Mouse (Mus musculus): ENCODE results near the gene Gm10563. TPM values are rescaled to one million over a fixed set of nuclear protein-coding genes. Genes with fewer than 3 reads are reported as not detected.

Gm10563 gene
- polyA plus RNA-seq, 1 experiment, result not detected

DNA sequence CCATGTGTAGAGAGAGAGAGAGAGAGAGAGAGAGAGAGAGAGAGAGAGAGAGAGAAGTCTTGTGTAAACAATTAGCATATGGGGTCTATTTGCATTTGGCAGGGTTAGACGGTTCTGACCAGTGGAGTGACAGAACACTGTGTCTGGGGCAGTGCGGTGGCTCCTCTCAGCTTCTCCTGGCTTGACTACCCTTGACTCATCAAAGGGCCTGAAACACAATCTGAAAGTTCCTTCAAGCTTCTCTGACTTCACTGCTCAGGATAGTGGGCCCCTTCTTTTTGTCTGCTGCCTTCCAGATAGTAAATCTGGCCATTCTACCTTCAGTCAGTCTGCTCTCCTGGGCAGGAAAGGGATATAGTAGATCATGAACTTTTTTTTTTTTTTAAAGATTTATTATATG is 38.4 kb downstream of the Gm10563 start:
- Histone ChIP-seq H3K27ac (ENCODE audit: control insufficient read depth, insufficient read depth, low read depth, low read length, poor library complexity) (no peak overlapping the region), H3K4me3 (replicated peaks; ENCODE audit: control insufficient read depth, low read depth, low read length) (no peak overlapping the region), H3K4me1 (ENCODE audit: control insufficient read depth, insufficient read depth, low read length) (0 out of 2 replicates have a peak, but pooled peaks cover 2% of the 10 kb centered on the region)
- no peak for TF ChIP-seq POLR2A (IDR thresholded peaks at IDR 0.05; ENCODE audit: borderline replicate concordance, control insufficient read depth, low read depth, low read length)
- WGBS, result 88% methylated on average over 2 of the region's 2 CpGs

DNA sequence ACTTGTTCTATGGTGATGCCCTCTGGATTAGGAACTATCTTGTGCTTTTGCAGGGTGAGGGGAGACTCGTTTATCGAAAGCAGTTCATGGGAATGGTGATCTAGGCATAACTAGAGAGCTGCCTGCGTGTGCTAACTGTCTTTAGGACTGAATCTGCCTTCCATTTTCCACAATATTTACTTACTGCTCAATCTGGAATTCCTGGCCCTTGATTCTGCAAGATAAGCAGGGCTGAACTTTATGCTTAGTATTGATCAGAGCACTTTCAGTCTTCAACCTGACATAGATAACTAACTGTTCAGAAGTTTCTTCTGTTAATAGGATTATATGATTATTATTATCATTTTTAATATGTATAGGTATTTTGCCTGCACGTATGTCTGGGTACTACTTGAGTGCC is 40.1 kb downstream of the Gm10563 start:
- TF ChIP-seq CTCF (IDR thresholded peaks at IDR 0.05; ENCODE audit: control insufficient read depth, insufficient read depth, low read length) (no peak), POLR2A (IDR thresholded peaks at IDR 0.05; ENCODE audit: borderline replicate concordance, control insufficient read depth, low read depth, low read length) (no peak)
- no peak overlapping the region for H3K27ac ChIP-seq (ENCODE audit: control insufficient read depth, insufficient read depth, low read depth, low read length, poor library complexity)
- 89% methylated on average over 4 of the region's 4 CpGs for WGBS
- H3K4me1 ChIP-seq (ENCODE audit: control insufficient read depth, insufficient read depth, low read length), result no peaks in the 10 kb centered on the region
- H3K4me3 ChIP-seq (replicated peaks; ENCODE audit: control insufficient read depth, low read depth, low read length), result no peak overlapping the region

DNA sequence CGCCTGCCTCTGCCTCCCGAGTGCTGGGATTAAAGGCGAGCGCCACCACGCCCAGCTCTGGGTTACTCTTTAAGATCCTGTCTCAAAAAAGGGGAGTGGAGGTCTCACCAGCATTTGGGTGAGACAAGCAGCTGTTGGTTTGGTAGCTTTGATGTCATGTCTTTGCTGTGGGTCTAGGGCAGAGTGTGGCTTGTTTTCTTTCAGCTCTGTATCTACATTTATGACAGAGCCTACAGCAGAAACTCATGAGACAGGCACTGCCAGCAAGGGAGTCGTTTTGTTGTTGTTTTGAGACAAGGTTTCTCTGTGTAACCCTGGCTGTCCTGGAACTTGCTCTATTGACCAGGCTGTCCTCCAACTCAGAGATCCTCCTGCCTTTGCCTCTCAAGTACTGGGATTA is 41.4 kb downstream of the Gm10563 start:
- Histone ChIP-seq H3K4me3 (replicated peaks; ENCODE audit: control insufficient read depth, low read depth, low read length) (no peak overlapping the region), H3K27ac (ENCODE audit: control insufficient read depth, insufficient read depth, low read depth, low read length, poor library complexity) (no peak overlapping the region), H3K4me1 (ENCODE audit: control insufficient read depth, insufficient read depth, low read length) (no peaks in the 10 kb centered on the region; the same call in 1 of the 2 replicates)
- 87% methylated on average over 6 of the region's 6 CpGs for WGBS
- TF ChIP-seq POLR2A (IDR thresholded peaks at IDR 0.05; ENCODE audit: borderline replicate concordance, control insufficient read depth, low read depth, low read length) (no peak), CTCF (IDR thresholded peaks at IDR 0.05; ENCODE audit: control insufficient read depth, insufficient read depth, low read length) (no peak)

DNA sequence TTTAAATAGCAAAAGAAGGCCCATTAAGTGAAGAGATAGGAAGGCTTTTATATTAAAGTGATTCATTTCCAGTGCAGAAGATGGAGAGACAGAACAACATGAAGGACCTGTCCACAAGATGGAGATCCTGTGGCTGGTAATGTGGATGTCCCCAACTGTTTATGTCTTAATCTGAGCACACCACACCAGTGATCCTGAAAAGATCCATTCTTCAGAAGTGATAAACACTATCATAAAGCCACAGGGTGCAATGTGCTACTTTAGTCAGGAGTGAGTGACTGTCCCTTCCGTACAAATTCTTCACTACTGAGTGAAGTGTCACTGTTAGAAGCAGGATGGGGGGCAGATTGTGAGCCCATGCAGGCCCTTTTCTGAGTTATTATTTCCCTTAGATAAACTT is 42.5 kb downstream of the Gm10563 start:
- Histone ChIP-seq H3K27ac (ENCODE audit: control insufficient read depth, insufficient read depth, low read depth, low read length, poor library complexity) (no peak overlapping the region), H3K4me3 (replicated peaks; ENCODE audit: control insufficient read depth, low read depth, low read length) (peak overlapping the region; percentile 40), H3K4me1 (ENCODE audit: control insufficient read depth, insufficient read depth, low read length) (no peaks in the 10 kb centered on the region; the same call in 1 of the 2 replicates)
- TF ChIP-seq POLR2A (IDR thresholded peaks at IDR 0.05; ENCODE audit: borderline replicate concordance, control insufficient read depth, low read depth, low read length) (no peak), CTCF (IDR thresholded peaks at IDR 0.05; ENCODE audit: control insufficient read depth, insufficient read depth, low read length) (no peak)
- WGBS, result 60% methylated on average over 1 of the region's 1 CpGs

DNA sequence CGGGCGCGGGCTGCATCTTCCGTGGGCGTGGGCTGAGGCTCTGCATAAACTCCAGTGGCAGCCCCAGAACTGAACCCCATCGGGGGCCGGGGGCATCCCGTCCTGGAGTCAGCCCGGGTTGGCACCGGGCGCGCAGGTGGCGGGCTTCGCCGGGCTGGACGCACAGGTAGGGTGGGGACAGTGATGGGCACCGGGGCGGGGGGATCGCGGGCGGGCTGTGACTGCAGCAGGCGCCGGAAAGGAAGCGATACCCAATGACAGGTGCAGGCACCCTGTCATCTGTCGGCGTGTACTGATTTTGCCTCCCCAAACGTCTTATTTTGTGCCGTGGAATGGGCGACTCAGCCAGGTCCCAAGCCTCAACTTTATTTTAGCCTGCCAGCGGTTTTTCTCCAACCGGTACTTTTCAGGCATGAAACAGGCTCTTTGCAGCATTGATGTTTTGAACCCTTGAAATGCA is 43.2 kb downstream of the Gm10563 start:
- peak overlapping the region; percentile 75 for H3K4me3 ChIP-seq (replicated peaks; ENCODE audit: control insufficient read depth, low read depth, low read length)
- WGBS, result under 1% methylated on average over 31 of the region's 31 CpGs
- 0 out of 2 replicates have a peak, but pooled peaks have one; percentile 1 for TF ChIP-seq POLR2A (IDR thresholded peaks at IDR 0.05; ENCODE audit: borderline replicate concordance, control insufficient read depth, low read depth, low read length)
- TF ChIP-seq CTCF (IDR thresholded peaks at IDR 0.05; ENCODE audit: control insufficient read depth, insufficient read depth, low read length), result no peak
- H3K4me1 ChIP-seq (ENCODE audit: control insufficient read depth, insufficient read depth, low read length), result no peaks in the 10 kb centered on the region; the same call in 1 of the 2 replicates
- H3K27ac ChIP-seq (ENCODE audit: control insufficient read depth, insufficient read depth, low read depth, low read length, poor library complexity), result peak overlapping the region; percentile 90

DNA sequence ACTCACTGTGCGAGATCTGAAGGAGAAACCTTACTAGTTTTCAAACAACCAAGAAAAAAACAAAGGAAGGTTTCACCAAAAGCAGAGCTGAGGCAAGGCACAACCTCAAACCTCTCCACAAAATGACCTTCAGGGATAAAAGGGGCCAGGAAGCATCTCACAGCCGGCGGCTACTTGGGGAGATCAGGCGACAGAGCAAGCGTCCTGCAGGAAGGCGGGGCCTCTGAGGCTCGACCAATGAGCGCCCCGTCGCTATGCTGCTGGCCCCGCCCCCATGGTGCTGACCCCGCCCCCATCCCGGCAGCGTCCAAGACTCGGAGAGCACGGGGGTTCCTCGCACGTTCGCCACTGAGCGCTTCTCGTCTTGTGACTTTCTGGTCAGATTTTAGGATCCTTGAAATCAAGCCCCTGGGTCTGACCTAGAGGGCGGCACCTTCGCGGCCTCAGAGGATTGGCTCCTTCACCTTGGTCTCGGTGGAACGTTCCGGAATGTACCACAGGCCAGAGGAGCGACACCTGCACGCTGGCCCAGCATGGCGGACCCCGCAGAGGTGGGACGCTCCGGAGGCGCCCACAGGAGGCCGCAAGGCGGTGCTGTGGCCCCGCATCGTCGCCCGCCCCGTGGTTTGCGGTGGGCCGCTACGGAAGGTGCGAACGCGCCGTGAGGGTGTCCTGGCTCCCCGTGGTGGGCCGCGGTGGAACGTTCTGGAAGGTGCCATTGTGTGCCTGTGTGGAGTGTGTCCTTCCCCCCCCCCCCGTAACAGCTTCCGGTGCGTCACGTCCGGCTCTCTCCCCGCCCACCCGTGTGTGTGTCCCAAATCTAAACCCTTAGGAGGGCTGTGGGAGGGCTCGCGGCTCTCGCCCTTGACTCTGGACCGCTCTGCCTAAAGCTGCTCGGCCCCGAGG is 43.9 kb downstream of the Gm10563 start, which contains the start of gene Slc35e2:
Gene Slc35e2, plus strand, starts transcription at position 326 of the 906 bp plus-strand sequence.
- Histone ChIP-seq H3K27ac (ENCODE audit: control insufficient read depth, insufficient read depth, low read depth, low read length, poor library complexity) (peak within 1 kb of the TSS; percentile 91), H3K4me1 (ENCODE audit: control insufficient read depth, insufficient read depth, low read length) (peaks cover 1% of the 10 kb centered on the region; the same call in 1 of the 2 replicates), H3K4me3 (replicated peaks; ENCODE audit: control insufficient read depth, low read depth, low read length) (peak within 1 kb of the TSS; percentile 75)
- TF ChIP-seq CTCF (IDR thresholded peaks at IDR 0.05; ENCODE audit: control insufficient read depth, insufficient read depth, low read length) (0 out of 2 replicates have a peak, but pooled peaks have one; percentile 16), POLR2A (IDR thresholded peaks at IDR 0.05; ENCODE audit: borderline replicate concordance, control insufficient read depth, low read depth, low read length) (peak; percentile 60)
- under 1% methylated on average over 65 of the region's 65 CpGs for WGBS

DNA sequence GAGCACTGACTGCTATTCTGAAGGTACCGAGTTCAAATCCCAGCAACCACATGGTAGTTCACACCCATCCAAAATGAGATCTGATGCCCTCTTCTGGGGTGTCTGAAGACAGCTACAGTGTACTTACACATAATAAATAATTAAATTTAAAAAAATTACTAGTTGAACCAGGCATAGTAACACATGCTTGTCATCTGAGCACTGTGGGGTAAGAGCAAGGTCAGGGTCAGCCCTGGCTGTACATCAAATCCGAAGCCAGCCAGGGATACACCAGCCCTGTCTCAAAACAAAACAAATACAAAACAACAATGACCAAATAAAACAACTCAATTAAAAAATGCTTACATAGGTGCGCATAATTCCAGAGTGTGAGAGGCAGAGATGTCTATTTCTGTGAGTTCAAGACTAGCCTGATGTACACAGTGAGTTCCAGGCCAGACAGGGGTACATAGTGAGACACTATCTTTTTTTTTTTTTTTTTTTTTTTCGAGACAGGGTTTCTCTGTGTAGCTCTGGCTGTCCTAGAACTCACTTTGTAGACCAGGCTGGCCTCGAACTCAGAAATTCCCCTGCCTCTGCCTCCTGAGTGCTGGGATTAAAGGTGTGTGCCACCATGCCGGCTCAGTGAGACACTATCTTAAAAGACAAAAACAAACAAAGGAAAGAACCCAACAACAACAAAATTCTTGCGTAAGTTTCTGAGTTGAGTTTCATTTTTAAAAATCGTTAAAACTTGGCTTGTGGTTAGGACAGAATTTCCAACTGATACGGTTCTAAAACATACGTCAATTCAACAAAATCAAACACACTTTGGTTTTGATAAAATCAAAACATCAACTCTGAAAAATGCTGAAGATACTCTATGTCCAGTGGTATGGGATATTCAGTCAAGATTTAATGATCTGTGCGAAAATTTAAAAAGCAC is 45.0 kb downstream of the Gm10563 start:
- no peak overlapping the region for H3K4me3 ChIP-seq (replicated peaks; ENCODE audit: control insufficient read depth, low read depth, low read length)
- TF ChIP-seq POLR2A (IDR thresholded peaks at IDR 0.05; ENCODE audit: borderline replicate concordance, control insufficient read depth, low read depth, low read length), result no peak
- no peak for TF ChIP-seq CTCF (IDR thresholded peaks at IDR 0.05; ENCODE audit: control insufficient read depth, insufficient read depth, low read length)
- H3K4me1 ChIP-seq (ENCODE audit: control insufficient read depth, insufficient read depth, low read length), result peaks cover 1% of the 10 kb centered on the region; the same call in 1 of the 2 replicates
- 36% methylated on average over 11 of the region's 11 CpGs for WGBS
- H3K27ac ChIP-seq (ENCODE audit: control insufficient read depth, insufficient read depth, low read depth, low read length, poor library complexity), result no peak overlapping the region

All from bone marrow, adult 2 months (tissue).